Mouse (Mus musculus): ENCODE measurements around the gene Fnd3c2.
"Not testable (repeated sequence)": the region's sequence is repeated elsewhere in the genome, so short reads cannot be mapped to it uniquely, and the experiment has no call there.

Fnd3c2 gene

DNA sequence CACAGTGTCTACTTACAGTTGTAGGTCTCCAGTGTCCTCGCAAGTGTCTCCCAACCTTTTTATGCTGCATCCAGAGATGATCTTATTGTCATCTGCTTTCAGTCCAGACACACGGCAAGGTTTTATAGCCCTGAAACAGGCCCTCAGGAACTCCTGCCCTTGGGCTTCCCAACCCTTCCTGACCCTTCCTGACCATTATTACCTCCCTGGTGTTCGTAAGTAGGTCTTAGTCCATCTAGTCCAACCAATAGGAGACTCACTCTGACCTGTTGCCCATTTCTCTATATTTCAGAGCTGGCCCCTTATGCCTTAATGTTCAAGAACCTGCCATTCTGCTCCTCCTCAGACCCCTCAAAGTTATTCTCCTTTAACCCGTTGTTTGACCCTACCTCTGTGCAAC lies at the start of gene Fnd3c2:
Gene Fnd3c2 (minus strand): TSS at position 101 of the 400 bp plus-strand sequence.
- DNase-seq (ENCODE audit: low spot score in 2 of 2), result no peak

DNA sequence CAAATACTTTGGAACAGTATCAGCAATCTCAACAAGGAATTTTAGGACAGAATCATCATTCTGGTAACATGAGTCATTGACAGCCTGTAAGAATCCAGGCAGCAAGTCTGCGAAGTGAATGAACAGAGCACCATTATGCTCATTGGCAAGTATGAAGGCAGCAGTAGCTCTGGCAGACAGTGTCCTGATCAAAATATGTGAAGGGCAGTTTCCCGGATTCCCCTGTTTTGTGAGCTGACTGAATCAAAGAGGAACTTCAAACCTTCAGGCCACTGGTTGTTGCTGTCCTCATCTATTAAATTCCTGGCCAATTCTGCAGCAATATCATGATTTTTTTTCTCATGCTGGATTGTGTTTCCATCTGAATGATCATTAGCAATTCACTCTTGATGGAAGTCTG lies 29.3 kb upstream of the Fnd3c2 start:
- DNase-seq (ENCODE audit: low spot score in 2 of 2), result no peak

DNA sequence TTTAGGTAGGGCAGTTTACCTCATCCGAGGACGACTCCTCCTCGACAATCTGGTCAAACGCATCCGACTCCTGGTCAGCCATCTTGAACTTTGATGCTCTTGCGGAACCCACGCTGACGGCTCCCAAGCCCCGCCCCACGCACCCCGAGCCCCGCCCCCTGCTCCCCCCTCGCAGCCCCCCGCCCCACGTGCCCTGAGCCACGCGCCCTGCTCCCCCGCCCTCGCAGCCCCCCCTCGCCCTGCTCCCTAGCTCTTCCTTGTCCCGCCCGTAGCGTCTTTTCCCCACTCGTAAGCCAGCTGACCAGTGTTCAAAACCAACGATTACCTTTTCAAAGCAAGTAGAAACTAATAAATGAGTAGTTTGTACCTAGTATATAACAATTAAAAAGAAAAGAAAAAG lies 34.1 kb downstream of the Fnd3c2 start, which contains the start of gene Taf9b:
Gene Taf9b (minus strand): TSS at position 101 of the 400 bp plus-strand sequence.
- no peak for DNase-seq (ENCODE audit: low spot score in 2 of 2)

DNA sequence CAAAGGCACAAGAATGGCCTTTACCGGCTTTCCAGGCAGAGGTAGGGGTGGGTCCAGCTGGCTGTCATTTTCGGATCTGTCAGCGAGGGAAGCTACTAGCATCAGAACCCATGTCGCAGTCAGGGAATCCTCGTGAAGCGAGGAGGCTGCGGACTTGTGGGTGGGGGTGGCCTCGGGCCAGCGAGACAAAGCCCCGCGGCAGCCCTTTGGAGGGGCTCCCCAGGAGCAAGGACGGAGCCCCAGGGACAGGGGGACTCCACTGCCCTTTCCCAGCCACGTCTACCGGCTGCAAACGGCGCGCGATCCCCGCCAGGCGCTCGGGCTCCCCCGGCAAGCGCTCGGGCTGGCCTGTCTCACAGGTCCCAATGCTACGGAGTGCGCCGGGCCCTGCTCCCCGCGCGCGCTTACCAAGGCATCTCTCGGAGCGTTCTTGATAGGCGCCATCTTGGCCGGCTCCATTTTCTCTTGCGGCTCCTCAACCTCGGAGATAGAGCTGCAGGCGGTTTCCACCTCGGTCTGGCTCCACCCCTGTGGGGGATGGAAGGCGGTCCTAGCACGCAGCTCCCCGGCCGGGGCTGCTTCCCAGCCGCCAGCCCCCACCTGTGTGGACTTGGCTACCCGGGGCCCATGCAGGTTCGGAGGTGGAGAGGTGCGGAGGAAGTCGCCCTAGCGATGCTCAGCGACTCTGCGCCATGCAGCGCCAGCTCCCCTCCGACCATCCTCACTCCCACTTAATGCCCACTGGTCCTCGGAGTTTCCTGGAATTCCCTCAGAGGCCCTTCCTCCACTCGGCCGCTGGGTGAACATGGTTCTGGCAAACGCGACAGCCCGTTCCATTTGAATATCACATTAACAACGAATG lies 35.8 kb downstream of the Fnd3c2 start:
- peak; percentile 41 to 59 for DNase-seq (ENCODE audit: low spot score in 2 of 2)

DNA sequence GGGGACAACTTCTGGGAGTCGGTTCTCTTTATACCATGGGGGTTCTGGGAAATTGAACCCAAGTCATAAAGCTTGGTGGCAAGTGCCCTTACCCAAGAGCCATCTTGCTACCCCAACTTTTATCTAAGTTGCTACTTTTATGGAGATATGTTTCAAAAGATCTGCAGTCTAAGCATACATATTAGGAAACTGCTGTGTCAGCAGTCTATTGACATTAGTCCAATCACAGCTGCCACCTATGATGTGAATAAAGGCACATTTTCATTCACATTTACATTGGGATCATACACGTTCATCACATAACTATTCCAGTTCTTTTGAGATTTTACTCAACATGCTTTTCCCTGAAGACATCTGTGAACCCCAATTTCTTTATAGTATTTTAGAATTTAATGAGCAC lies 46.1 kb downstream of the Fnd3c2 start:
- DNase-seq (ENCODE audit: low spot score in 2 of 2), result no peak

DNA sequence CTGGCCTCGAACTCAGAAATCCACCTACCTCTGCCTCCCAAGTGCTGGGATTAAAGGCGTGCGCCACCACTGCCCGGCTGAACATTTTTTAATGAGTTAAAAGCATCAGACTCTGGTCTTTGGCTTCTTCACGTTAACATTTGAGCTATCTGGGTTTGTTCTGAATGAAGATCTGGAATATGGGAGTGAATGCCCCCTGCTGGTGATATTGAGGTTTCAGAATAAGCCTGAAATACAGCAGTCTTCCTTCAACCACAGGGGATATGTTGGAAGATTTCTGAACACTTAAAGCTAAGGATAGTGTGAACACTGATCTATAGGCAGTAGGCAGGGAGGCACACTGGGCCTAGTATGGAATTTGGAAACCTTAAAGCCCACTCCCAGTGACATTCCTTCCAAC lies 56.3 kb downstream of the Fnd3c2 start:
- DNase-seq (ENCODE audit: low spot score in 2 of 2), result no peak

DNA sequence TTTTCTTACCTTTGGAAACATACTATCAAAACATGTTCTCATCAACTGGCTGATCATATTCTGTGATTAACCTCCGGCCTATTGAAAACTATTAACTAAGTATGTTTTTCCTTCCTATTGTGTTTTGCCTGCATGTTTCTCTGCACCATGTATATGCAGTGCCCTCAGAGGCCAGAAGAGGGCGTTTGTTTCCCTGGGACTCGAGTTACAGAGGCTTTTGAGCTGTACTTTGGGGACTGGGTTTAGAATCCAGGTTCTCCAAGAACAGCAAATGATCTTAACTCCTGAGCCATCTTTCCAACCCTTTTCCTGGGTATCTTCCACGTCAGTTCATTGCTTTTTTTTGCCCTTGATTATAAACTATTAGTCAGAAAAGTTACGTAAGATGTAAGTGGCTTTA lies 57.9 kb downstream of the Fnd3c2 start:
- DNase-seq (ENCODE audit: low spot score in 2 of 2), result no peak

DNA sequence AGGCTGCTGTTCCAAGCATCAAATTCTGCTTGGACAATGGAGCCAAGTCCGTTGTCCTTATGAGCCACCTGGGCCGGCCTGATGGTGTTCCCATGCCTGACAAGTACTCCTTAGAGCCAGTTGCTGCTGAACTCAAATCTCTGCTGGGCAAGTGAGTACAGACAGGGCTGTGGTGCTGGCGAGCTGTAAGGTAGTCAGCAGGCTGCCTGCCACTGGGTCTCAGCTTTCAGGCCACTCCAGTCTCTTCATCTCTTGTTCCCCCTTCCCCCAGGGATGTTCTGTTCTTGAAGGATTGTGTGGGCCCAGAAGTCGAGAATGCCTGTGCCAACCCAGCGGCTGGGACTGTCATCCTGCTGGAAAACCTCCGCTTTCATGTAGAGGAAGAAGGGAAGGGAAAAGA lies 60.8 kb downstream of the Fnd3c2 start:
- DNase-seq (ENCODE audit: low spot score in 2 of 2), result not testable (repeated sequence)

DNA sequence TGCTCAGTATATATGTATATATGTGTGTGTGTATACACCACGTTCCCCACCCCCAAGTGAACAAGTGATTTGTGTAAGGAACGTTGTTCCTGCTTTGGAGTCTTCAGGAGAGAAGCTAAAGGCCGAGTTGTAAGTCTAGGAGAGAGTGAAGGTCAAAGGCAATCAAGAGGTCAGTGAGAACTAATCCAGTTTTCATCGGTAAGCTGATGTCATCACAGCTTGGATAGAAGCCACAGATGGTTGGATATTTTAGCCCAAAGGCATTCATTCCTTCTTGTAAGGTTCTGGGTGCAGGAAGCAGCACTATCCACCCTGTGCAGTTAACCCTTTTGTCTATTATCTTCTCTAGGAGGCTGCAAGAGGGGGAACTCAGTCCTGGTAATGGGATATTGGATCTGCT lies 65.1 kb downstream of the Fnd3c2 start:
- DNase-seq (ENCODE audit: low spot score in 2 of 2), result no peak

DNA sequence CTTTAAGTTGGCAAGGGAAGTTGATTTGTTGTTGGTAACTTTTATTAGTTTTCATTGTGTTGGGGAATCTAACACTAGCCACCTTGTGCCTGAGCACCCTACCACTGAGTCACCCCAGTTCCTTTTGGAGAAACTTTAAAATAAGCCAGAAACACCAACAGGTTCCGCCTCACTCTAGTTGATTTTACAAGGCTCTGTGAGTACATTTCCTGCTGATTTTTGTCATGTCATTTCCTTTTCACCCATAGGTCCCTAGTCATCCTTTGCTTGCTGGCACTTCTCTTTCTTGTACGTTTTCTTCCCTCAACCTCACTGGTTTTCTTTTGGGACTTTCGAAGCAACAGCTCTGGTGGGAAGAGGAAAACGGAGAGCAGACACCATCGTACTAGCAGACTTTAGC lies 65.8 kb downstream of the Fnd3c2 start:
- DNase-seq (ENCODE audit: low spot score in 2 of 2), result no peak

DNA sequence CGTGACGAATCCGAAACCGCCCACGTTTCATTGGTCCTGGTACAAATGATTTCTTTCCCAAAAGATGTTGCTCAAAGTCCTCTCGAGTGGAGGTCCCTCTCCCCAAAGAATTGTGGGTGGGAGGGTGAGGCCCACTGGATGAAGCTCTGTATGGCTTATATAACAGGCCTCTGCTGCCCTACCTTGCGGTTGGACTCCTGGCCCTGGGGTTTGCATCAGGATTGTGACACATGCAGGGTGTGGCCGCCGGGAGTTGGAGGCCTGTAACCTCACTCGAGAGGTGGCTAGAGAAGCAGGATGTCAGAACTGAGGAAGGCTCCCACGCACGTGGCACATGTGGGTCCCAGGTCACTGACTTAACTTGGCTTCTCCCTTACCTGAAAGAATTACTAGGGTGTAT lies 67.4 kb downstream of the Fnd3c2 start:
- DNase-seq (ENCODE audit: low spot score in 2 of 2), result peak in 1 of 2 experiments; percentile 3

DNA sequence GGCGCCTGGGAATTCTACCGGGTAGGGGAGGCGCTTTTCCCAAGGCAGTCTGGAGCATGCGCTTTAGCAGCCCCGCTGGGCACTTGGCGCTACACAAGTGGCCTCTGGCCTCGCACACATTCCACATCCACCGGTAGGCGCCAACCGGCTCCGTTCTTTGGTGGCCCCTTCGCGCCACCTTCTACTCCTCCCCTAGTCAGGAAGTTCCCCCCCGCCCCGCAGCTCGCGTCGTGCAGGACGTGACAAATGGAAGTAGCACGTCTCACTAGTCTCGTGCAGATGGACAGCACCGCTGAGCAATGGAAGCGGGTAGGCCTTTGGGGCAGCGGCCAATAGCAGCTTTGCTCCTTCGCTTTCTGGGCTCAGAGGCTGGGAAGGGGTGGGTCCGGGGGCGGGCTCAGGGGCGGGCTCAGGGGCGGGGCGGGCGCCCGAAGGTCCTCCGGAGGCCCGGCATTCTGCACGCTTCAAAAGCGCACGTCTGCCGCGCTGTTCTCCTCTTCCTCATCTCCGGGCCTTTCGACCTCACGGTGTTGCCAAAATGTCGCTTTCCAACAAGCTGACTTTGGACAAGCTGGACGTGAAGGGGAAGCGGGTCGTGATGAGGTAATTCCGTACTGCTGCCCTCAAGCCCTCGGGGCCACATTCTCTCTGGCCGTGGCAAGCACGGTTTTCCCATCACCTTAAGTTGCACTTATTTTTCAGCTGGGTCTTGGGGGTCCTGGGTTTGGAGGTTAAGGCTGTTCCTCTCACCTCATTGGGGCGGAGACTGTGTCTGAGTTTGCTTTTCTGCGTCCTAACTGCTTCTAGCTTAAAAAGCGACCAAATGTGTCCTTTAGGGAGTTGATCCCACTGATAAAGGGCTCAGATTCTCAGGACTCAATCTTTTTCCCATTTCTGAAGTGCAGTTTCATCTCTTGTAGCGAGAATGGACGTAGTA lies 68.2 kb downstream of the Fnd3c2 start, which contains the start of gene Pgk1:
Gene Pgk1 (plus strand): TSS at position 388 of the 937 bp plus-strand sequence.
- peak; percentile 64 to 75 for DNase-seq (ENCODE audit: low spot score in 2 of 2)

DNA sequence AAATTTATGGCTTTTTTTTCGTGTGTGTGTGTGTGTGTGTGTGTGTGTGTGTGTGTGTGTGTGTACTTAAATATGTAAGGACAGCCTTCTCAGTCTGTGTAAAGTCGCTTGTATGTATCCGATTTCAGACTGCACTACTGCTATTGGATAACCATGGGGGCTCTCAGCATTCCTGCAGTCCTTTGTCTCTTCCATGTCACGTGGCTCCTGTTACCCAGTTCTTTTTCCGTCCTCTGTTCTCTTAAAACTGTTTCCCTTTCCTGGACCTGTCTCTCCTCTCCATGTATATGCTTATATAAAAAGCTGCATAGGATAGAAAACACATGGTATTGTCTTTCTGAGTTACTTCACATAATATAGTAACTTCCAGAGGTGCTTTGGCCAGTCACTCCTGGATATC lies 69.5 kb downstream of the Fnd3c2 start:
- DNase-seq (ENCODE audit: low spot score in 2 of 2), result no peak

All from frontal cortex, postnatal 25 days (tissue).